Mouse (Mus musculus) kidney, adult 2 months (tissue): ENCODE results near the gene Skida1. TPM values are rescaled to one million over a fixed set of nuclear protein-coding genes. Genes with fewer than 3 reads are reported as not detected.

Experiments
- DNase-seq: peaks from one replicate; pipeline ENCODE4 v3.0.0; 2021
- H3K27ac ChIP-seq: fragments of 200-500 bp; 2 replicates; pipeline ENCODE4 v1.5.1; 2012; ENCODE audit warnings: low read depth, low read length, control low read depth, inconsistent platforms; ENCODE audit not compliant: insufficient read depth
- H3K27me3 ChIP-seq: fragments of 200-500 bp; replicated peaks from 2 replicates; pipeline ENCODE4 v1.6.1; 2012; ENCODE audit warnings: mild to moderate bottlenecking, moderate library complexity, low read length, inconsistent platforms; ENCODE audit not compliant: control insufficient read depth, insufficient read depth
- H3K36me3 ChIP-seq: fragments of 200-500 bp; 2 replicates; pipeline ENCODE4 v1.6.1; 2012; ENCODE audit warnings: mild to moderate bottlenecking, moderate library complexity, low read length, inconsistent platforms; ENCODE audit not compliant: control insufficient read depth, insufficient read depth
- H3K4me1 ChIP-seq: fragments of 200-500 bp; 2 replicates; pipeline ENCODE4 v1.6.1; 2011; ENCODE audit warnings: low read length; ENCODE audit not compliant: control insufficient read depth, insufficient read depth
- H3K4me3 ChIP-seq: fragments of 200-500 bp; 2 replicates; pipeline ENCODE4 v1.5.1; 2011; ENCODE audit warnings: mild to moderate bottlenecking, low read depth, low read length, control low read depth; ENCODE audit not compliant: insufficient read depth
- CTCF ChIP-seq: fragments of 200-500 bp; conservative IDR thresholded peaks from 2 replicates; pipeline ENCODE4 v1.5.1; 2011; ENCODE audit warnings: low read depth, mild to moderate bottlenecking, control low read depth, low read length, moderate library complexity, mixed read lengths; ENCODE audit not compliant: insufficient read depth, insufficient read length
- POLR2A ChIP-seq: fragments of 200-500 bp; IDR thresholded peaks from one replicate; pipeline ENCODE4 v1.6.1; 2011; ENCODE audit warnings: low read depth, low read length, control low read depth
- WGBS: fragments of 180-500 bp; shearing (Covaris S2); methylation state at CpG from one replicate; pipeline ENCODE4 v1.1.7; 2018; 5-methylcytosine and 5-hydroxymethylcytosine counted together
- polyA plus RNA-seq: library from polyadenylated mRNA; depleted of rRNA; stranded (reverse); fragments of >200 nt; gene quantifications from 2 replicates; pipeline ENCODE4 v1.2.3, GENCODE M21; 2012

Gene Skida1
- polyA plus RNA-seq, 1 experiment: 2.4 TPM

- TF ChIP-seq POLR2A (no peak), CTCF (no peak)
- H3K4me3 ChIP-seq: peak overlapping the region; percentile 59
- no peak overlapping the region for H3K27ac ChIP-seq
- under 1% methylated on average over 44 of the region's 44 CpGs for WGBS
- no peaks in the 10 kb centered on the region for H3K27me3 ChIP-seq
- H3K36me3 ChIP-seq: no peaks in the 10 kb centered on the region
- DNase-seq: peak; percentile 91
- H3K4me1 ChIP-seq: no peaks in the 10 kb centered on the region
Measured at GRCm38 (mm10) chr2:18026116-18026947, 22.5 kb downstream of the Skida1 start.

DNA sequence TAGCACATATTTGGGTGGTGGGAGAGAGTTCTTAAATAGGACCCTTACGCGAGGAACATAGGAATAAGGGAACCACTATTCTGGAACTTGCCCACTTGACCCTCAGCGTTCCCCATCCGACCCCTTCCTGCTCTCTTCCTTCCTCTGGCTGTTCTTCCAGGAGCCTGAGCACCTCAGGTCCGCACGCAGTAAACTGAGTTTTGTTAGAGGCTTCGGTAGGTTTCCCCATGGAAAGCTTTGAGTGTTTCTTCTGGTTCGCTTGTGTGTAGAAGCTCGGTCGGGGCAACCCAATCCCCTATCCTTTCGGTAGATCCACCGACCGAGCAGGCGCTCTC is 23.1 kb downstream of the Skida1 start:
- no peaks in the 10 kb centered on the region for H3K36me3 ChIP-seq
- H3K4me3 ChIP-seq: peak overlapping the region; percentile 59
- H3K27me3 ChIP-seq: no peaks in the 10 kb centered on the region
- H3K4me1 ChIP-seq: no peaks in the 10 kb centered on the region
- H3K27ac ChIP-seq: no peak overlapping the region
- TF ChIP-seq CTCF: no peak
- DNase-seq: no peak
- 11% methylated on average over 14 of the region's 14 CpGs for WGBS

GRCm38 (mm10) chr2:18025116-18025515 is 23.7 kb downstream of the Skida1 start:
- Histone ChIP-seq H3K4me3 (no peak overlapping the region), H3K27me3 (no peaks in the 10 kb centered on the region), H3K27ac (no peak overlapping the region), H3K4me1 (no peaks in the 10 kb centered on the region), H3K36me3 (no peaks in the 10 kb centered on the region)
- TF ChIP-seq CTCF: no peak
- TF ChIP-seq POLR2A: no peak
- no peak for DNase-seq
- 88% methylated on average over 5 of the region's 5 CpGs for WGBS

GRCm38 (mm10) chr2:18022886-18023285 is 26.0 kb downstream of the Skida1 start:
- no peaks in the 10 kb centered on the region for H3K36me3 ChIP-seq
- no peaks in the 10 kb centered on the region for H3K27me3 ChIP-seq
- H3K4me3 ChIP-seq: no peak overlapping the region
- H3K27ac ChIP-seq: no peak overlapping the region
- 66% methylated on average over 1 of the region's 1 CpGs for WGBS
- TF ChIP-seq POLR2A (no peak), CTCF (no peak)
- DNase-seq: no peak
- no peaks in the 10 kb centered on the region for H3K4me1 ChIP-seq

- 86% methylated on average over 1 of the region's 1 CpGs for WGBS
- no peak for DNase-seq
Measured at GRCm38 (mm10) chr2:18019122-18019521, 29.7 kb downstream of the Skida1 start.

GRCm38 (mm10) chr2:18017321-18017720 is 31.5 kb downstream of the Skida1 start:
- no peaks in the 10 kb centered on the region for H3K4me1 ChIP-seq
- no peaks in the 10 kb centered on the region for H3K36me3 ChIP-seq
- no peak for DNase-seq
- no peak overlapping the region for H3K27ac ChIP-seq
- TF ChIP-seq CTCF (no peak), POLR2A (no peak)
- H3K27me3 ChIP-seq: no peaks in the 10 kb centered on the region
- H3K4me3 ChIP-seq: no peak overlapping the region
- 99% methylated on average over 6 of the region's 6 CpGs for WGBS

More at GRCm38 (mm10) chr2:18019122-18019521, 29.7 kb downstream of the Skida1 start:
- Histone ChIP-seq H3K4me1 (no peaks in the 10 kb centered on the region), H3K27me3 (no peaks in the 10 kb centered on the region), H3K27ac (no peak overlapping the region), H3K4me3 (no peak overlapping the region), H3K36me3 (no peaks in the 10 kb centered on the region)
- TF ChIP-seq POLR2A: no peak
- no peak for TF ChIP-seq CTCF

- TF ChIP-seq POLR2A: no peak
- TF ChIP-seq CTCF: no peak
- no peak overlapping the region for H3K4me3 ChIP-seq
- no peaks in the 10 kb centered on the region for H3K36me3 ChIP-seq
- H3K4me1 ChIP-seq: no peaks in the 10 kb centered on the region
- H3K27ac ChIP-seq: no peak overlapping the region
- no peak for DNase-seq
- 95% methylated on average over 1 of the region's 1 CpGs for WGBS
- H3K27me3 ChIP-seq: no peaks in the 10 kb centered on the region
Measured at GRCm38 (mm10) chr2:18016639-18017038, 32.2 kb downstream of the Skida1 start.
